Mouse (Mus musculus): ENCODE results near the gene Zfp174.

- TF ChIP-seq GATA1 (IDR thresholded peaks at IDR 0.05; ENCODE audit: borderline replicate concordance, low read length) (no peak), FLI1 (IDR thresholded peaks at IDR 0.05; ENCODE audit: low read length) (no peak)
These were observed 38.9 kb upstream of the Zfp174 start for GRCm38 (mm10) chr16:3808176-3808575.
